Mouse (Mus musculus): ENCODE data around the gene Slc28a3.

The Slc28a3 gene

DNA sequence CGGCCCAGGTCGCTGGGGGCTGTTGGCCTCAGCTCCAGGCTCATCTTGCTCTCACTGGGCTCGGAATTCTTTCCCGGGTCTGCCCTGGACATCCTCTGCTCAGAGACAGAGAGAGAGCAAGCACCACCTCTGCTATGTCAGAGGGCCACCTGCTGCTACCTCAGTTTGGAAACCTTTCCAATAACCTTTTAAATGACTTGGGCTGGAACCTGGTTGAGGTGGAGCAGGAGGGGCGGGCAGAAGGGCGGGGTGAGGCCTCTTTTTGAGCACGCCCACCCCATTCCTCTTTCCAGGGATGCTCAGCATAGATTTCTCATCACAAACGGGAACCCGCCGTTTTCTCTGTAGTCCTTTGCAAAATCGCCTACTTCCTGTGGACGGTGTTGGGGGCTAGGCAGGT lies at the start of gene Slc28a3:
Gene Slc28a3 (minus strand): TSS at position 162 of the 400 bp plus-strand sequence.
- in situ Hi-C loops (cut with MboI; ENCODE audit: low pct_unique_long_range_greater_than_20kb in 1 of 2, low sequenced_read_pairs in 2 of 2, unreplicated experiment in 1 of 2), result no loop called here

DNA sequence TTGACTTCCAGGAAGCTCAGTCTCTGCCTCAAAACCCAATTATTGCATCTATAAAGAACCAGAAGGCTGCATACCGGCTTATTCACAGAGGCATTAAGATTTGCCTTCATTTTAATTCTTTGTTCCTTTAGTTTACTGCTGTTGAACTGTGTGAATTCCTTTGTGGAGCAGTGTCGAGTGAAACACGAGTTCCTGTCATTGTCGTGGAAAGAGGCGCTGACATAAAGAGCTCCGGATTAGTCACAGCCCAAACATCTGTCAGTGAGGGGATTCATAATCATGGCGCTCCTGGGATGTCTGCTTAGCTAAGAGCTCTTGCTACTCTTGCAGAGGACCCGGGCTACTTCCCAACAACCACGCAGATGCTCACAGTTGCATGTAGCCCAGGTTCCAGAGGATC lies 47.3 kb upstream of the Slc28a3 start:
- in situ Hi-C loops (cut with MboI; ENCODE audit: low pct_unique_long_range_greater_than_20kb in 1 of 2, low sequenced_read_pairs in 2 of 2, unreplicated experiment in 1 of 2), result no loop called here

DNA sequence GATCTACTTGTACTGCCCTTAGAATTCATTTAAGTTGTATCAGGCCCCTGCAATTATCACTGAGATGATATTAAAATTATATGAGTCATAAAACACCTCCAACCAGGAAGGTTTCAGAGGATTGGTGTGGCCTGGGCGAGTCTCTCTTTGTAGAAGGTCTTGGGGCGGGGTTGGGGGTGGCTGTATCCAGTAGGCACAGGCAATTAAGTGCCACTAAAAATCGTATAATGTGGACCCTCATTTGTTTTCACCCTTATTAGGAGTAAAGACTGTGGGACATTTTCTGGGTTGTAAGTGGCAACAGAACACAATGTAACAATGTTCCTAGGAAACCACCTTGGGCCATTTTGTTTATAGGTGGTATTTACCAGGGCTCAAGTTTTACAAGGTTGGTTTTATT lies 46.2 kb upstream of the Slc28a3 start:
- in situ Hi-C loops (cut with MboI; ENCODE audit: low pct_unique_long_range_greater_than_20kb in 1 of 2, low sequenced_read_pairs in 2 of 2, unreplicated experiment in 1 of 2), result no loop called here

DNA sequence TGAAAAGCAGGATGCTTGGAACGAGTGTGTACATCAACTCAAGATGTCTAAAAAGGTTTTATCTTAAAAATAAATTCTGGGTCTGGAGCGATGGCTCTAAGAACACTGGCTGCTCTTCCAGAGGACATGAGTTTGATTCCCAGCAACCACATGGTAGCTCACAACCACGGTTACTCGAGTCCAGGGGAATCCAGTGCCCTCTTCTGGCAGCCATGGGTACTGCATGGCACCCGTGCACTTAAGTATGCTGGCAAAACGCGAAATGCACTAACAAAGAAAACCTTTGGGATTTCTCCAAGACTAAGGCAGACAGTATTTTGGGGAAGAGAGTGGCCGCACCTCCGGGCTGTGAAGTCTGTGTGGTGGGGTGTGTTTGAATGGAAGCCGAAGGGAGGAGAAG lies 44.9 kb upstream of the Slc28a3 start:
- in situ Hi-C loops (cut with MboI; ENCODE audit: low pct_unique_long_range_greater_than_20kb in 1 of 2, low sequenced_read_pairs in 2 of 2, unreplicated experiment in 1 of 2), result no loop called here

DNA sequence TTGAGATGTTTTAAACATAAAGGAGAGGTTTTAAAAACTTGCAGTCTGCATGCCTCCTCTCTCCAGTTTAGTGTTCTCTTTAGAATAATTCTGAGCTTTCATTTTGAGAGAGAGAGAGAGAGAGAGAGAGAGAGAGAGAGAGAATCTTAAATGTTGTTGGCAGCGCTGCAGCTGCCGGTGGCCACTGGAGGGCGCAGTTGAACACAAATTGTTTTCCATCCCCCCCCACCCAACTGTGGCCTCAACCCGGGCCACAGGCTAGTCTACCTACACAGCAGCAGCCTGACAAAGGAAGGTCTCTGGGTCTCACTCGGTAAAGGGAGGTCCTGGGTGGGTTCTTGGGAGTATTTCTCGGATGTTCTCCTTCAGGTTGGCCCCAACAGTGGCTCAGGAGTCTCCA lies 29.7 kb upstream of the Slc28a3 start:
- in situ Hi-C loops (cut with MboI; ENCODE audit: low pct_unique_long_range_greater_than_20kb in 1 of 2, low sequenced_read_pairs in 2 of 2, unreplicated experiment in 1 of 2), result no loop called here

DNA sequence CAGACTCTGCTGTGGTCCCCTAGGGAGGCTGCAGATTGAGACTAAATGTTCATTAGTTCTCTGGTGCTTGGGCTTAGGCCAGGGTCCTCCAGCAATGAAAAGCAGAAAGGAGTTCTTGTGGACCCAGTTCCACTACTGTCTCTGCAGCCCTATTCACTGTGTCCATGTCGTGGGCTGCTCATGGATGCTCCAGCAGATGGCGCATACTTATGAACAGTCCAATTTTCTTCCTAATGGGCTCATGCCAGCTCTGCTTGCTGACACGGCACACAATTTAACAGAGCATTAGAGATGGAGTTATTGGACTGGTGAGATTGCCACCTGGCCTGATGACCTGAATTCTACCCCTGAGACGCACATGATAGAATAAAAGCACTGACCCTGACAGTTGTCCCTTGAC lies 28.3 kb upstream of the Slc28a3 start:
- in situ Hi-C loops (cut with MboI; ENCODE audit: low pct_unique_long_range_greater_than_20kb in 1 of 2, low sequenced_read_pairs in 2 of 2, unreplicated experiment in 1 of 2), result loop anchor here in 1 of 2 experiments (10.0 kb wide), 1 partner anchor 726 kb away; no protein-coding TSS in a partner anchor

DNA sequence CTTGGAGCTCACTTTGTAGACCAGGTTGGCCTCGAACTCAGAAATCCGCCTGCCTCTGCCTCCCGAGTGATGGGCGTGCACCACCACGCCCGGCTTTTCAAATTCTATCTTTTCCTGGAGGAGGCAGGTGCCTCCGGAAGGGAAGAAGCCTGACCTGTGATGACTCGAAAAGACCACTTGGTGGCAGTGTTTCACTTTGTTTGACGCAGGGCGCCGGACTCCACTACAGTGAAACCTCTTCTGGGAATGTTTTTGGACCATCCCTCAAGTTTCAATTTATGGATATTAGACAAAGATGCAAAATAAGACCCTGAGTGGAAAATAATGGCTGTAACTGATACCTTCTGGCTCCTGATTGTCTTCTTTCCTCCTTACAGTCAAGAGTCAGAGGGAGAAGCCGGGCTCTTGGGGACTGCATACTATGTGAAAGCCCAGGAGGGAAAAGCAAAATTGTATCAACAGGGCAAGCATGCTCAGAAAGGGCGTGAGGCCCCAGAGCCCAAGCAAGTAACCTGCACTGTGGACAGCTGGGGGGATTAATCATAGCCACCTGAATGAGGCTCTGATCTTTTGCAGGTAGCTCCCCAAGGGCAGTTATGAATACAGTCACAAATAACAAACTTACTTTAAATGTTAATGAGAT lies 26.8 kb upstream of the Slc28a3 start:
- in situ Hi-C loops (cut with MboI; ENCODE audit: low pct_unique_long_range_greater_than_20kb in 1 of 2, low sequenced_read_pairs in 2 of 2, unreplicated experiment in 1 of 2), result loop anchor here in 1 of 2 experiments (10.0 kb wide), 1 partner anchor 727 kb away; no protein-coding TSS in a partner anchor

DNA sequence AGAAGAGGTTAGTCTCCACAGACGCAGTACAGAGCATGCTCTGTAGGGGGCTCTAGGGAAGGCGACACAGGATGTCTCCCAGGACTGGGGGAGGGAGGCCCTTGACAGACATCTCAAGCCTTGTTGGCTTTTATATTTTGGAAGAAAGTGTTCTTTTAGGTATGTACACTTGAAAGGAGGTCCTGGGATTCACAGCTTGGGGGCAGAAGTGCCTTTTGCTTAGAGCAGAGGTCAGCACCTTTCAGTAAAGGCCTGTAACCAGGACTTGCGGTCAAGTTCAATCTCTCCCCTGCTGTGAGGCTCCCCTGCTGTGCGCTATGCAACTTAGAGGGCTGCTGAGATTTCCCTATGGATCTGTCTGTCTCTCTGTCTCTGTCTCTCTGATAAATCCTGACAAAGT lies 23.2 kb upstream of the Slc28a3 start:
- in situ Hi-C loops (cut with MboI; ENCODE audit: low pct_unique_long_range_greater_than_20kb in 1 of 2, low sequenced_read_pairs in 2 of 2, unreplicated experiment in 1 of 2), result loop anchor here in 1 of 2 experiments (10.0 kb wide), 1 partner anchor 731 kb away; no protein-coding TSS in a partner anchor

DNA sequence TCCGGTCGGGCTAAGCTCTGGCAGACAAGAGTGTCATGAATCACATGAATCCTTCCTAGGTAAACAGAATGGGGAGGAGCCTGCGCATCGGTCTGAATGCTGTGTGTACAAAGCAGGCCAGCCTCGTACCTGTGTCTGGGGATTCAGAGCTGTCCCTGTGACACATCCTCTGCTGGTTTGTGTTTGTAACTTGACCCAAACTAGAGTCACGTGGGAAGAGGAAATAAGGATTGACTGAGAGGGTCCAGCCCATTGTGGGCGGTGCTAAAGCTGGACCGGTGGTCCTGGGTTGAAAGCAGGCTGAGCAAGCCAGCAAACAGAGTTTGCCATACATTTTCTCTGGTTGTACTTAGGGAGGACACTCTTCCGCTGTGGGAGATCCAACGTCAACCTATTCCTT lies 20.1 kb upstream of the Slc28a3 start:
- in situ Hi-C loops (cut with MboI; ENCODE audit: low pct_unique_long_range_greater_than_20kb in 1 of 2, low sequenced_read_pairs in 2 of 2, unreplicated experiment in 1 of 2), result loop anchor here in 1 of 2 experiments (10.0 kb wide), 1 partner anchor 734 kb away; no protein-coding TSS in a partner anchor

DNA sequence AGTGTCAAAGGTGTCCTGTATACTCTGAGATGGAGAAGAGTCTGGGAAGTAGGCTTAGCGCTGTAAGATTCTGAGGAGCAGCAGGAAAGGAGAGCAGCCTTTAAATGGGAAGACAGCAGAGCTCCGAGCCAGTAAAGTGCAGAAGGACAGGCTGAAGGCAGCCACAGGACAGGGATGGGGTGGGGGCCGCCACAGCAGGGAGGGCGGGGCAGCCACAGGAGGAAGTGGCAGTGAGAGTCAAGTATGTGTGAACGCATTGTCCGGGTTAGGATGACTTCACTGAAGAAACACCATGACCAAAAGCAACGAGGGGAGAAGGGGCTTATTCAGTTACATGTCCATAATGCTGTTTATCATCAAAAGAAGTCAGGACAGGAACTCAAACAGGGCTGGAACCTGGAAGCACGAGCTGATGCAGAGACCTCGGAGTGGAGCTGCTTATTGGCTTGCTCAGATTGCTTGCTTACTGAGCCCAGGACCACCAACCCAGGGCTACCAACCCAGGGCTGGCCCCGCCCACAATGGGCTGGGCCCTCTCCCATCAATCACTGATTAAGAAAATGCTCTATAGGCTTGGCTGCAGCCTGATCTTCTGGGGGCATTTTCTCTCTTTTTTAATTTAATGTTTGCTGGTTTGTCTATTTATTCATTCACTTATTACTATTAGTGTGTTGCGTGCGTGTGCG lies 18.8 kb upstream of the Slc28a3 start:
- in situ Hi-C loops (cut with MboI; ENCODE audit: low pct_unique_long_range_greater_than_20kb in 1 of 2, low sequenced_read_pairs in 2 of 2, unreplicated experiment in 1 of 2), result loop anchor here in 1 of 2 experiments (10.0 kb wide), 1 partner anchor 735 kb away; no protein-coding TSS in a partner anchor

DNA sequence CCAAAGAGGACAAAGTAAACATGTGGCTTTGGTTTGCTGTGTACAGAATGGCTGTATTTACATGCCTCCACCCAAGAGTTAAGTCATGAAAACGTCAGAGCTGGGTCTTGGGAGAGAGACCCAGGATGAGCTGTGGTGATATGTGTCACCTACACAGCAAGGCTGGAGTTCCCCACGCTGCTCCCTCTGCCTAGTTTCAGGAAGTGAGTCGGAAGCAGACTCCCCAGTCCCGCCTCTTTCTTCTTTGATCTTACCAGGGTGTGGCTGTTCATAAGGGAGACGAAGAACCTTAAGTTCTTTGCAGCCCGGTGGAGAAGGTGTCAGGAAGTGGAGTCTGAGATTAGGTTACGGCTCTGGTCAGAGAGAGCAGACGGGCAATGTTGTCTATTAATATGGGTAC lies 12.0 kb upstream of the Slc28a3 start:
- in situ Hi-C loops (cut with MboI; ENCODE audit: low pct_unique_long_range_greater_than_20kb in 1 of 2, low sequenced_read_pairs in 2 of 2, unreplicated experiment in 1 of 2), result no loop called here

DNA sequence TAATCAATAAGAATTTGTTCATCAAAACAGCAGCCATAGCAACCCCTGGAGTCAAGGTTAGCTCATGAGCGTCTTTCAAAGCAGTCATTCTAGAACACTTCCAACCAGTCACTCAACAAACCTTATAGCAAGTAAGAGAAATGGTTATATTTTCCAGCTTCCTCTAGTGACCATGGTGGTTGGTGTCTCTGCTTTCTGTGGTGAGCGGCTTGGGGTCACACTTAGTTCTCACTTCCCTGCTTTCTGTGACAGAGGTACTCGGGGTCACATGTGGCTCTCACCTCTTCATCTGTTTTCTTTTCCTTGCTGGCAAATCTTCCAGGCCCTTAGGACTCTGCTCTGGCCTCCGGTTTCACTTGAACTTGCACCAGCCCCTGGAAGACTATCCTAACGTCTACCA lies 8.6 kb upstream of the Slc28a3 start:
- in situ Hi-C loops (cut with MboI; ENCODE audit: low pct_unique_long_range_greater_than_20kb in 1 of 2, low sequenced_read_pairs in 2 of 2, unreplicated experiment in 1 of 2), result no loop called here

DNA sequence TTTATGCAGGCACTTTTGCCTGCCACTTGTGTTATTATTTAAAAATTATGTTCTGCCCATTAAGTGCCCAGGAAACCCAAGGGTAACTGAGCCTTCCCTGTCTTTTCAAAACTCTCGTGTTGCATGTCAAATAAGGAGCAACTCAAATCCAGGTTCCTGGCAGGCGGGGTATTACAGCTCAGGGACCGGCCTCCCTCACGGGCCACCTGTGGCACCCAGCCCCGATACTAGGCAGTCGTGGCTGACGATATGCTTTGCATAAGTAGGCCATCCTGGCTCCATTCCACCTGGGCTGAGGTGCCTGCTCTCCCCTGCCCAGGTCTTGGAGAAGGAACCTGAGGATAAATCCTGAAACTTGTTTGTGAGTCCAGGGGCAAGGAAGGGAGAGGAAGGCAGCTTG lies 618 bp downstream of the Slc28a3 start:
- in situ Hi-C loops (cut with MboI; ENCODE audit: low pct_unique_long_range_greater_than_20kb in 1 of 2, low sequenced_read_pairs in 2 of 2, unreplicated experiment in 1 of 2), result no loop called here

DNA sequence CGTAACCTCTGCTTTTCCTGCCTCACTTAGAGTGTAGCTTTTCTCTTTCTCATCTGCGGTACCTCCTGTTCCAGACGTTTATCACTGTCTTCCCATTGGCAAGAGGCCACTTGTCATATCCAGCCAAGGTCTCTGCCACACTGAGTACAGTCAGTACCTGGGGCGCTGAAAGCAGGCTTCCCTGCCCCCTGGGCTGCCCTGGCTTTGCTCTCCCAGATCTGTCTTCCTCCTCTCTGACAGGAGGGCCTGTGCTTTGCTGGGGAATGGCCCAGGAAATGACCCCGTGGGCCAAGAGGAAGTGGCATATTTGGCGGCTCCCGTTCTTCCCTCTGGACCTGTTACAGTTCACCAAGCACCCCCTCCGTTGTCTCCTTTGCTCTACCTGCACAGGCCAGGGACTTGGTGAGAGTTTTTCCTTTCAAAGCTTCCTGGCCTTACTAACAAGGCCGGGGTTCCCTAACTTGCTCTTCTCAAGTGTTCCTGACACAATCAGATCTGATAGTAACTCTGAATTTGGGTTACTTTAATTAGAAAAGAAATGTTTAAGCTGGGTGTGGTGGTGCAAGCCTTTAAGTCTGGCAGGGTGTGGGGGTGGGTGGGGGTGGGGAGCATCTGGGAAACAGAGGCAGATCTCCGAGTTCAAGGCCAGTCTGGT lies 9.3 kb downstream of the Slc28a3 start:
- in situ Hi-C loops (cut with MboI; ENCODE audit: low pct_unique_long_range_greater_than_20kb in 1 of 2, low sequenced_read_pairs in 2 of 2, unreplicated experiment in 1 of 2), result no loop called here

DNA sequence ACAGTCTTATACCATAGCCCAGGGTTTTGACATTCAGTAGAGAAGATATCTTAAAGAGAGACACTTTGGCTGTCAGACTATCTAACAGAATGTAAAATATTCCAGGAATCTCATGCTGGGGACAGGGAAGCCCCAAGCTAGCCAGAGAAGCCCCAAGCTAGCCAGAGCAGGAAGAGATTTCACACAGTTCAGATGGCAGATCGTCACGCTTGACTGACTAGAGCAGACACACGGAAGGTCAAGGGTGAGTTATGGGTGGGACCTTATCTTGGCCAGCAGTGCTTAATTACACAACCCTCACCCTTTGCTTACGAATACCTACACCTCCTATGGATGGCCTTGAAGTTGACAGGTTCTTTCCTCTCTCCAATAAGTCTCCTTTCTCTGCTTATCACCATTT lies 12.1 kb downstream of the Slc28a3 start:
- in situ Hi-C loops (cut with MboI; ENCODE audit: low pct_unique_long_range_greater_than_20kb in 1 of 2, low sequenced_read_pairs in 2 of 2, unreplicated experiment in 1 of 2), result no loop called here

DNA sequence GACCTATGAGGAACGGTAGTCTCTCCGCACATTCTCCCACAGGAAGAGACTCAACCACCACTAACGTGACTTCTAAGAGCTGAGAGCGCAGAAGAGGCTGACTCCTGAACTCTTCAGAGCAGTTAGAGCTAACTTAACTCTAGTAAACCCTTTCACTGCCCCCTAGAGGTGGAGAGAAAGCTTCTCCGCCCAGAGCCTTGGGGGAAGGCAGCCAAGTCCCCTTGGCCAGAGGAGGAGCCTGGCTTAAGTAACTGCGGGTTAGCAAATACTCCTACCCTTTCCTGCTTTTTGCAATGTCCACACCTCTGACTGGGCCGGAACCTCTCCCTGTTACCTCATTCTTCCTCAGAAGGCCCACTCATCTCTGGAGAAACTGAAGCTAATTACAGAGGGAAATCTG lies 17.5 kb downstream of the Slc28a3 start:
- in situ Hi-C loops (cut with MboI; ENCODE audit: low pct_unique_long_range_greater_than_20kb in 1 of 2, low sequenced_read_pairs in 2 of 2, unreplicated experiment in 1 of 2), result no loop called here

DNA sequence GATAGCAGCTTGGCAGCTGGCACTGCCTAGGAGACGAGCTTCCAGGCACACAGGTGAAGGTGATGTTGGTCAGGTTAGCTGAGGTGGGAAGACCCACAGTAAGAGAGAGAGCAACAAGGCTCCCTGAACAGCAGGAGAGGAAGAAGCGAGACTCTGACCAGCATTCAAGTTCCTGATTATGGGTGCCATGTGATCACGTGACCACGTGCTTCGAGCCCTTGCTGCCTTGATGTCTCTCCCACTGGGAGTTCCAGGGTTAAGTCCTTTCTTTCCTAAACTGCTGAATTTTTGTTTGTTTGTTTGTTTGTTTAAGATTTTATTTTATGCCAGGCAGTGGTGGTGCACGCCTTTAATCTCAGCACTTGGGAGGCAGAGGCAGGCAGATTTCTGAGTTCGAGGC lies 18.8 kb downstream of the Slc28a3 start:
- in situ Hi-C loops (cut with MboI; ENCODE audit: low pct_unique_long_range_greater_than_20kb in 1 of 2, low sequenced_read_pairs in 2 of 2, unreplicated experiment in 1 of 2), result no loop called here

DNA sequence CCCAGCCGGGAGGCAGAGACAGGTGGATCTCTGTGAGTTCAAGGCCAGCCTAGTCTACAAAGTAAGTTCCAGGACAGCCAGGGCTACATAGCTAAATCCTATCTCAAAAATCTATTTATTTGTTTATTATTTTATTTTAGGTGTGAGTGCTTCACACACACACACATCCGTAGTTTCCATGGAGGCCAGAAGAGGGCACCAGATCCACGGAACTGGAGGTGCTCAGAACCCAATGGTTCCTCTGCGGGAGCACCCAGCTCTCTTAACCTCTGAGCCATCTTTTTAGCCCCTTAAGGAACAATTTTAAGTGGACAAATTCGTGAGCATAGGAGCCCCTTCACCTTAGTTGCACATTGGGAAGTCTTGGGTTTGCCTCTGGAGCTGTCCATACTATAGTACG lies 20.0 kb downstream of the Slc28a3 start:
- in situ Hi-C loops (cut with MboI; ENCODE audit: low pct_unique_long_range_greater_than_20kb in 1 of 2, low sequenced_read_pairs in 2 of 2, unreplicated experiment in 1 of 2), result no loop called here

DNA sequence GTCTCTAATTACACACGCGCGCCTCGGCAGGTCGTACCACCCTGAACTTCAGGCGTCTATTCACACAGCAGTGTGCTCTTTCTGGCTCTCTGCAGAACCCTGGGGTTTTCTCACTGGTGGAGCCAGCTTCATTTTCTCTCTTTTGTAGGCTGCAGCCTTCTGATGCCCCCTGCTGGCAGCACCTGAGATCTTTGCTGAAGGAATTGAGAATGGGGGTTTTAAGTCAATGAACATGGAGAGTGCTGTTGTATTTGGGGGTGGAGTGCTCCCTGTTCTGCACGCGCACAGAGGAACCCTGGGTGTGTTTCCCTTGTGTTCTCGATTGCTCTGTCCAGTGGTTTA lies 21.2 kb downstream of the Slc28a3 start:
- in situ Hi-C loops (cut with MboI; ENCODE audit: low pct_unique_long_range_greater_than_20kb in 1 of 2, low sequenced_read_pairs in 2 of 2, unreplicated experiment in 1 of 2), result no loop called here

All from mouse embryonic stem cell (cell line).